Mouse (Mus musculus) neural tube, embryonic 11.5 days (tissue): ENCODE data around the gene Tecpr2. TPM values are rescaled to one million over a fixed set of nuclear protein-coding genes. Genes with fewer than 3 reads are reported as not detected.

Source experiments
- ATAC-seq: fragments of 200-750 bp; cut with Nextera tagmentation; 2 replicates; pipeline ENCODE4 v1.8.0; 2017; ENCODE audit warnings: moderate number of reproducible peaks, mild to moderate bottlenecking, moderate TSS enrichment, moderate library complexity; ENCODE audit not compliant: insufficient read depth, low FRiP score, low TSS enrichment
- DNase-seq: peaks from one replicate; pipeline ENCODE4 v3.0.0-alpha.2; 2015; ENCODE audit warnings: low spot score
- H3K27ac ChIP-seq: fragments of 300-500 bp; sonication (generic); 2 replicates; pipeline ENCODE4 v1.5.1; 2014; ENCODE audit warnings: low read depth, mild to moderate bottlenecking, low read length
- H3K27me3 ChIP-seq: fragments of 300-500 bp; sonication (generic); 2 replicates; pipeline ENCODE4 v1.6.1; 2014; ENCODE audit warnings: mild to moderate bottlenecking, low read length, mixed read lengths; ENCODE audit not compliant: control insufficient read depth, insufficient read depth
- H3K36me3 ChIP-seq: fragments of 300-500 bp; sonication (generic); 2 replicates; pipeline ENCODE4 v1.6.1; 2014; ENCODE audit warnings: mild to moderate bottlenecking, low read length, moderate library complexity, mixed read lengths; ENCODE audit not compliant: control insufficient read depth, insufficient read depth
- H3K4me1 ChIP-seq: fragments of 300-500 bp; sonication (generic); 2 replicates; pipeline ENCODE4 v1.6.1; 2014; ENCODE audit warnings: low read length, mixed read lengths; ENCODE audit not compliant: control insufficient read depth, insufficient read depth
- H3K4me2 ChIP-seq: fragments of 300-500 bp; sonication (generic); 2 replicates; pipeline ENCODE4 v1.6.1; 2014; ENCODE audit warnings: low read depth, mild to moderate bottlenecking, moderate library complexity
- H3K4me3 ChIP-seq: fragments of 300-500 bp; sonication (generic); 2 replicates; pipeline ENCODE4 v1.5.1; 2014; ENCODE audit warnings: low read depth, low read length
- H3K9ac ChIP-seq: fragments of 300-500 bp; sonication (generic); 2 replicates; pipeline ENCODE4 v1.6.1; 2014; ENCODE audit warnings: mild to moderate bottlenecking, low read length
- H3K9me3 ChIP-seq: fragments of 300-500 bp; sonication (generic); 2 replicates; pipeline ENCODE4 v1.6.1; 2016; ENCODE audit warnings: low read length; ENCODE audit not compliant: control insufficient read depth
- WGBS: fragments of 180-500 bp; shearing (Covaris S2); extraction: QIAGEN DNeasy Blood & Tissue Kit; methylation state at CpG from one replicate; pipeline ENCODE4 v1.1.7; 2014; 5-methylcytosine and 5-hydroxymethylcytosine counted together
- polyA plus RNA-seq: library from polyadenylated mRNA; unstranded; fragments of >200 nt; fragmentation: Nextera tagmentation; extraction: Ambion mirVana; gene quantifications from 2 replicates; pipeline ENCODE4 v1.2.1, GENCODE M21; 2014

Tecpr2 gene
- polyA plus RNA-seq, 1 experiment from 2014 or later: 6.1 TPM

DNA sequence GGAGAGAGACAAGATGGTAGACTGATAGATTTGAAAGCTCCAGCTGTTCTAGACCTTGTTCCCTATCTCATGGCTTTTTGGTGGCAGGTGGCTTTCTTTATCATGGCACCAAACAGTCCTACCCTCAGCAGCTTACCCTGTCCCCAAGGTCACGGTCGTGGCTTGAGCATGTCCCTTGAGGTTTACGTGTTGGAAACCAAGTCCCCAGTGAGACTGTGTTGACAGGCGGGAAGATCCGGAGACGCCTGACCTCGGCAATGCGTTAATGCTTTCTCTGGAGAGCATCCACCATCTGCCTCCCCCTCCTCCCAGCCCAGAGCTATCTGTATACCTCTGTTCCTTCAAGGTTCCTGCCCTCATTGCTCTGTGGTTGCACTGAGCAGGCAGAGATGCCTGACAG lies 94.7 kb downstream of the Tecpr2 start:
- Histone ChIP-seq H3K27me3 (no peaks in the 10 kb centered on the region), H3K27ac (no peak overlapping the region), H3K4me3 (no peak overlapping the region), H3K36me3 (no peaks in the 10 kb centered on the region), H3K9ac (no peak overlapping the region), H3K9me3 (no peaks in the 10 kb centered on the region), H3K4me1 (peaks cover 3% of the 10 kb centered on the region; the same call in 1 of the 2 replicates), H3K4me2 (no peak overlapping the region)
- WGBS: 81% methylated on average over 8 of the region's 8 CpGs
- no peak for ATAC-seq
- no peak for DNase-seq

DNA sequence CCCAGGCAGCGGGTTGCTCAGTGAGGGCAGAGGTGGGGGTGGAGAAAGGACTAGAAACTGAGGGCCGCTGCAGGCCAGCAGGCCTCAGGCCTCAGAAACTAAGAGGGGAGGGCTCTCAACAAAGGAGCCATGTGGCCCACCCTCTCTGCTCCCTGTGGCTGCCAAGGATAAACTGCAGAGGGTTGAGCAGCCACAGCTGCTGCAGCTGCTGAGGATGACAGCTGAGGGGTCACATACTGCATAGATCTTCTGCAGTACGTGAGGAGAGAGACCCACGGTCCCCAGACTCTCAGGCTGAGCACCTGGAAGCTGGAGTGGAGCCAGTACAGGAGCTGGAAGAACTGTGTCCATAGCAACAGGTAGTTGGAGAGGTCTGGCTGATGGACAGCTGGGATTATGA lies 95.5 kb downstream of the Tecpr2 start:
- no peak for DNase-seq
- Histone ChIP-seq H3K27ac (no peak overlapping the region), H3K27me3 (no peaks in the 10 kb centered on the region), H3K9me3 (no peaks in the 10 kb centered on the region), H3K4me2 (no peak overlapping the region), H3K36me3 (no peaks in the 10 kb centered on the region), H3K4me3 (no peak overlapping the region), H3K9ac (no peak overlapping the region), H3K4me1 (no peaks in the 10 kb centered on the region)
- 58% methylated on average over 4 of the region's 4 CpGs for WGBS
- ATAC-seq: no peak

GRCm38 (mm10) chr12:110985141-110985540 lies 96.1 kb downstream of the Tecpr2 start:
- Histone ChIP-seq H3K27me3 (no peaks in the 10 kb centered on the region), H3K36me3 (no peaks in the 10 kb centered on the region), H3K27ac (no peak overlapping the region), H3K9ac (no peak overlapping the region), H3K4me3 (no peak overlapping the region), H3K4me1 (no peaks in the 10 kb centered on the region), H3K9me3 (no peaks in the 10 kb centered on the region), H3K4me2 (no peak overlapping the region)
- DNase-seq: no peak
- ATAC-seq: no peak
- WGBS: 84% methylated on average over 9 of the region's 9 CpGs

GRCm38 (mm10) chr12:110986536-110987425 lies 97.7 kb downstream of the Tecpr2 start:
- H3K36me3 ChIP-seq: no peaks in the 10 kb centered on the region
- no peaks in the 10 kb centered on the region for H3K9me3 ChIP-seq
- no peaks in the 10 kb centered on the region for H3K4me1 ChIP-seq
- no peaks in the 10 kb centered on the region for H3K27me3 ChIP-seq
- no peak overlapping the region for H3K9ac ChIP-seq
- ATAC-seq (no peak), DNase-seq (no peak)
- 81% methylated on average over 11 of the region's 11 CpGs for WGBS
- no peak overlapping the region for H3K4me3 ChIP-seq
- H3K4me2 ChIP-seq: no peak overlapping the region
- no peak overlapping the region for H3K27ac ChIP-seq

GRCm38 (mm10) chr12:110989409-110989808 lies 100.3 kb downstream of the Tecpr2 start:
- WGBS: 93% methylated on average over 3 of the region's 3 CpGs
- Histone ChIP-seq H3K4me2 (no peak overlapping the region), H3K9ac (no peak overlapping the region), H3K9me3 (no peaks in the 10 kb centered on the region), H3K27me3 (no peaks in the 10 kb centered on the region), H3K4me3 (no peak overlapping the region), H3K36me3 (no peaks in the 10 kb centered on the region), H3K27ac (no peak overlapping the region), H3K4me1 (no peaks in the 10 kb centered on the region)
- ATAC-seq: no peak
- no peak for DNase-seq

DNA sequence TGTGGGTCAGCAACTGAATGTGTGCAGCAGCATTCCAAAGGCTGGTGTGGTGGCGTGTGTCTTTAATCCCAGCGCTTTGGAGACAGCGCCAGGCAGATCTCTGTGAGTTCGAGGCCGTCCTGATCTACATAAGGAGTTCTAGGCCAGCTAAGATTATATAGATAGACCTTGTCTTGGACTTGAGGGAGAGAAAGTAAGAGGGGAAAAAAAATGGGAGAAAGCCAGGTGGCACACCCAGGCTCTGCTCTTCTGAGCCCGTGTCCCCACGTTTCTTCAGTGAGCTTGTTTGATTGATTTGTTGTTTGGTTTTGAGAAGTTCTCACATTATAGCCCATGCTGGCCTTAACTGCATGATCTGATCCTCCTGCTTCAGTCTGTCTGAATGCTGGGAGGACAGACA lies 101.4 kb downstream of the Tecpr2 start:
- no peak for DNase-seq
- no peak overlapping the region for H3K9ac ChIP-seq
- 90% methylated on average over 7 of the region's 7 CpGs for WGBS

DNA sequence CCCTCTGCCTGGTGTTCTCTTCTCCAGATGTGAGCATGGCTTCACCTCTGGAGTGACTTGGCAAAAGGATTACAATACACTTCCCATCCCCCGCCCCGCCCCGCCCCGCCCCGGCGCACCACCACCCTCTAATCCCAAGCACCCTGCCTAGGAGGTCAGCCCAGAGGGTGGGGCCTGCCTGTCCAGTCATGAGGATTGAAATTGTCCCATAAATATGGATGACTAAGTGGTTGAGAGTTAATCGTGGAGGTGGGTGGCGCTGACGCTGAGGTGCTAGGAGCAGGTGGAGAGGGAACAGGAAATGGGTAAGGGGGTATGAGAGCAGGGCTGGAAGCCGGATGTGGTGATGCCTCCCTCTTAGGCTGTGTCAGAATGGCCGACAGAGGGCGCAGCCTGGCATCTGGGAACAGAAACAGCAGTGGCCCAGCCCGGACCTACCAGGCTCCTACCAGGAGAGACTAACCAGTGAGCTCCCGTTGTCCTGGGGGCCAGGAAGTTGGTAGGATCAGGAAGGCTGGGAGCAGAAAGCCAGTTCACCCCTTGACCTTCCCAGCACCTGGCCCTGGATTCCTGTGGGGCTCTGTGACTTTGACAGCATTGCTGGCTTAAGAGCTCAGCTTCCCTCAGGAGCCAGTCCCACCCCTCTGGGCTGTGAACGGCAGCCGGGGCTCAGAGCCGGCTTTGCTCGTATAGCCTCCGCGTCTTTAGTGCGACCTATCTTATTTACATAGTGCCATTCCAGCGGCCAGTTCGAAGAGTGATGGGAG lies 102.5 kb downstream of the Tecpr2 start:
- Histone ChIP-seq H3K9me3 (no peaks in the 10 kb centered on the region), H3K36me3 (no peaks in the 10 kb centered on the region), H3K4me1 (no peaks in the 10 kb centered on the region), H3K4me2 (peak overlapping the region; percentile 49), H3K4me3 (peak overlapping the region; percentile 46), H3K27me3 (no peaks in the 10 kb centered on the region), H3K9ac (peak overlapping the region; percentile 68), H3K27ac (peak overlapping the region; percentile 49; the same call in 1 of the 2 replicates)
- WGBS: 4% methylated on average over 23 of the region's 23 CpGs
- peak; percentile 87 for DNase-seq
- peak; percentile 93 for ATAC-seq

More for the DNA sequence above, 101.4 kb downstream of the Tecpr2 start:
- Histone ChIP-seq H3K4me3 (no peak overlapping the region), H3K27me3 (no peaks in the 10 kb centered on the region), H3K4me2 (no peak overlapping the region), H3K27ac (no peak overlapping the region), H3K36me3 (no peaks in the 10 kb centered on the region), H3K9me3 (no peaks in the 10 kb centered on the region), H3K4me1 (no peaks in the 10 kb centered on the region)
- no peak for ATAC-seq

DNA sequence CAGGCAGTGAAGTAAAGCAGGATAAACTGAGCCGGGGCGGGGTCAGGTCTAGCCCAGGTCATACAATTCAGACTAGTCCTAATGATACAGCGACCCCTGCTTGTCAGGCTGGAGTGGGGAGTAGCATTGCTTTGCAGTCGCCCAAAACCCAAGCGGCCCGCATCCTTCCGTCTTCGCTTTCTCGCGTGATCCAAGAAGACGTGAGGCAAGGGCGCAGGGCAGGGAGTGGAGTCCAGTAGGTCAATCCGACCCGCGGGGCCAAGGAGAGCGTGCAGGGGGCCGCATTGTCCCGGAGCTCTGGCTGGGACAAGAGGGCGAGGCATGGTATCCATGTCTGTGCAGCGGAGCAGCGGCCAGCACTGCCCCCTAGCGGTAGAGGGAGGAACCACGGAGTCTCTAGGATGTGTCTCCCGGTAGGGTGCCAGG lies 103.1 kb downstream of the Tecpr2 start:
- peak overlapping the region; percentile 49; the same call in 1 of the 2 replicates for H3K27ac ChIP-seq
- H3K9me3 ChIP-seq: no peaks in the 10 kb centered on the region
- DNase-seq (peak; percentile 92), ATAC-seq (peak; percentile 83)
- peak overlapping the region; percentile 68 for H3K9ac ChIP-seq
- WGBS: under 1% methylated on average over 24 of the region's 24 CpGs
- H3K4me2 ChIP-seq: peak overlapping the region; percentile 49
- H3K36me3 ChIP-seq: no peaks in the 10 kb centered on the region
- no peaks in the 10 kb centered on the region for H3K4me1 ChIP-seq
- H3K27me3 ChIP-seq: no peaks in the 10 kb centered on the region
- H3K4me3 ChIP-seq: peak overlapping the region; percentile 46
